Mouse (Mus musculus): ENCODE data around the gene Pola2. TPM values are rescaled to one million over a fixed set of nuclear protein-coding genes. Genes with fewer than 3 reads are reported as not detected.

Pola2 gene
- polyA plus RNA-seq, 2 experiments, result 60.9 to 63.0 TPM

DNA sequence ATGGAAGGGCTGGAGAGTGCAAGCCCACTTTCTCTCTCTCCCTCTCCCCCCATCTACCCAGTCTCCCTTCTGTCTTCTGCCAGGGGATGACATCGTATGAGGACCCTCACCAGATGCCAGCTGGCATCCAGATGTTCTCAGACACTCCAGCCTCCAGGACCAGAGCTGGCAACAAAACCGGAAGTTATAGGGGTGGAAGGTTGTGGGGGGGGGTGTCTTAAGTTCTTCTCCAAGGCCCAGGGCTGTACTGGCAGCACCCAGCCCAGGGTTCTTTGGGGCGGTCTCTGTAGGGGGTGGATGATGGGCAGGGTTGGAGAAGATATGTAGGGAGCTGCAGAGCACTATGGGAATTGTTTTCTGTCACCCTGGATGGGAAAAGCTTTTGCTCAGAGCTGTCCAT lies 35.5 kb downstream of the Pola2 start:
- no peaks in the 10 kb centered on the region for H3K9me3 ChIP-seq (ENCODE audit: control insufficient read depth, low read length)
- no peak overlapping the region for H3K4me3 ChIP-seq (ENCODE audit: insufficient read depth in 1 of 2, low read depth in 2 of 2, low read length in 2 of 2)
- H3K27ac ChIP-seq, result no peak overlapping the region
- H3K27me3 ChIP-seq (ENCODE audit: control insufficient read depth, insufficient read depth, low read length), result peaks cover 7% of the 10 kb centered on the region
- no peaks in the 10 kb centered on the region for H3K36me3 ChIP-seq (replicated peaks; ENCODE audit: control insufficient read depth, insufficient read depth, low read depth)
- no peak for TF ChIP-seq EP300 (IDR thresholded peaks at IDR 0.05; ENCODE audit: low read depth)
- peaks cover 13 to 18% of the 10 kb centered on the region in 2 experiments for H3K4me1 ChIP-seq (replicated peaks; ENCODE audit: control insufficient read depth in 2 of 2, insufficient read depth in 2 of 2, low read length in 1 of 2)
- H3K9ac ChIP-seq (replicated peaks), result no peak overlapping the region
- ATAC-seq (ENCODE audit: insufficient read depth) (no peak), DNase-seq (ENCODE audit: low read depth in 3 of 3, low spot score in 3 of 3) (no peak)
- H3K4me2 ChIP-seq (ENCODE audit: low read depth), result no peak overlapping the region
- 48% methylated on average over 3 of the region's 3 CpGs for WGBS (ENCODE audit: insufficient replicate concordance)

DNA sequence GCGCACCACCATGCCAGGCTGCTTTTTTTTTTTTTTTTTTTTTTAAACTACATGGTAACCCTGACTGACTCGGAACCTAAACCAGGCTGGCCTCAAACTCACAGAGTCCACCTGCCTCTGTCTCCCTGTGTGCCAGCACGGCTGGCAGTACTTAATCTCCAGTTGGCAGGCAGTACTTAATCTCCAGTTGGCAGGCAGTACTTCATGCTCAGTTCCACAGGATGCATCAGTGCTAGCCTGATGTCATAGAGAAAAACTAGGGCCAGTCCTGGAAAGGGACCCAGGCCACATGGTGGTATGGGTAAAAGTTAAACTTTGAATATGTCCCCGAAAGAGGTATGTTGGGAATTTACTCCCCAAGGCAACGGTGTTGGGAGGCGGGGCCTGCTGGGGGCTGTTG lies 35.9 kb downstream of the Pola2 start:
- H3K9me3 ChIP-seq (ENCODE audit: control insufficient read depth, low read length), result no peaks in the 10 kb centered on the region
- WGBS (ENCODE audit: insufficient replicate concordance), result 61% methylated on average over 6 of the region's 6 CpGs
- TF ChIP-seq CTCF (IDR thresholded peaks at IDR 0.05; ENCODE audit: low read depth) (no peak), EP300 (IDR thresholded peaks at IDR 0.05; ENCODE audit: low read depth) (no peak)
- no peaks in the 10 kb centered on the region for H3K36me3 ChIP-seq (replicated peaks; ENCODE audit: control insufficient read depth, insufficient read depth, low read depth)
- DNase-seq (ENCODE audit: low read depth in 3 of 3, low spot score in 3 of 3), result no peak
- ATAC-seq (ENCODE audit: insufficient read depth), result no peak
- H3K4me1 ChIP-seq (replicated peaks; ENCODE audit: control insufficient read depth in 2 of 2, insufficient read depth in 2 of 2, low read length in 1 of 2), result peaks cover 16 to 22% of the 10 kb centered on the region in 2 experiments
- no peak overlapping the region for H3K27ac ChIP-seq
- H3K27me3 ChIP-seq (ENCODE audit: control insufficient read depth, insufficient read depth, low read length), result peaks cover 7% of the 10 kb centered on the region
- no peak overlapping the region for H3K9ac ChIP-seq (replicated peaks)
- no peak overlapping the region for H3K4me3 ChIP-seq (ENCODE audit: insufficient read depth in 1 of 2, low read depth in 2 of 2, low read length in 2 of 2)
- no peak overlapping the region for H3K4me2 ChIP-seq (ENCODE audit: low read depth)

DNA sequence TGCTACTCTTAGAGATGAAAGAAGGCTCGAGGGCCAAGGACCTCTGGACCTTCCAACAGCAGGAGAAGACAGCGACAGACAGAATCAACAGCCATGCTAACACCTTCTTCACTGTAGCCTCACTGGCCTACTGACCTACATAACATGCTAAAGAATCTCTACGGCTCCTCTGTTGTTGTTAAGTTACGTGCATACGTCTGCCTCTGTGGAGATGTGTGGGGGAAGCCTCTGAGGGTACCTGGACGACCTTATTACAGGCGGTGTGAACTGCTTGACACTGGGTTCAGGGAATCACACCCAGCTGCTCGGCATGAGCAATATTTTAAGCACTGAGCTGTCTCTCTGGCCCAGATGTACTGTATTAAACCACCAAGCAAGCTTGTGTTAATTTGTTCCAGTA lies 36.5 kb downstream of the Pola2 start:
- H3K4me2 ChIP-seq (ENCODE audit: low read depth), result no peak overlapping the region
- 55% methylated on average over 8 of the region's 8 CpGs for WGBS (ENCODE audit: insufficient replicate concordance)
- H3K27ac ChIP-seq, result no peak overlapping the region
- H3K9me3 ChIP-seq (ENCODE audit: control insufficient read depth, low read length), result no peaks in the 10 kb centered on the region
- no peak overlapping the region for H3K9ac ChIP-seq (replicated peaks)
- H3K27me3 ChIP-seq (ENCODE audit: control insufficient read depth, insufficient read depth, low read length), result peaks cover 7% of the 10 kb centered on the region
- no peak overlapping the region for H3K4me3 ChIP-seq (ENCODE audit: insufficient read depth in 1 of 2, low read depth in 2 of 2, low read length in 2 of 2)
- no peaks in the 10 kb centered on the region for H3K36me3 ChIP-seq (replicated peaks; ENCODE audit: control insufficient read depth, insufficient read depth, low read depth)
- no peak for DNase-seq (ENCODE audit: low read depth in 3 of 3, low spot score in 3 of 3)
- TF ChIP-seq EP300 (IDR thresholded peaks at IDR 0.05; ENCODE audit: low read depth) (no peak), CTCF (IDR thresholded peaks at IDR 0.05; ENCODE audit: low read depth) (no peak)
- peaks cover 22 to 27% of the 10 kb centered on the region in 2 experiments for H3K4me1 ChIP-seq (replicated peaks; ENCODE audit: control insufficient read depth in 2 of 2, insufficient read depth in 2 of 2, low read length in 1 of 2)
- ATAC-seq (ENCODE audit: insufficient read depth), result no peak

DNA sequence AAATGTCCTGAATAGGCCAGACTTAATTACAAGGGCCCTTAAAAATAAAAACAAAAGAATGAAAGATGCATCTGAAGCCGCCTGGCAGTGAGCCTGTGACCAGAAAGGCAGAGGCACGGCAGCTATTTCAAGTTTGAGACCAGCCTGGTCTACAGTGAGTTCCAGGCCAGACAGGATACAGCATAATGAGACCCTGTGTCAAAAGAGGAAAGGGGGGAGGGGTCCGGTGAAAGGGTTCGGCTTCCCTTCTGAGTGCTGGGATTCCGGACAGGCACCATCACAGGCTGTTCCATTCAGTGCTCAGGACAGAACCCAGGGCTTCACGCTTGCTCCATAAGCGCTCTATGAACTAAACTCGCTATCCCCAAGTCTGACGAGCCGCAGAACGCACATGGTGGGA lies 37.0 kb downstream of the Pola2 start:
- no peak for ATAC-seq (ENCODE audit: insufficient read depth)
- no peak overlapping the region for H3K4me3 ChIP-seq (ENCODE audit: insufficient read depth in 1 of 2, low read depth in 2 of 2, low read length in 2 of 2)
- peaks cover 27 to 33% of the 10 kb centered on the region in 2 experiments for H3K4me1 ChIP-seq (replicated peaks; ENCODE audit: control insufficient read depth in 2 of 2, insufficient read depth in 2 of 2, low read length in 1 of 2)
- no peaks in the 10 kb centered on the region for H3K36me3 ChIP-seq (replicated peaks; ENCODE audit: control insufficient read depth, insufficient read depth, low read depth)
- H3K27me3 ChIP-seq (ENCODE audit: control insufficient read depth, insufficient read depth, low read length), result peaks cover 7% of the 10 kb centered on the region
- TF ChIP-seq CTCF (IDR thresholded peaks at IDR 0.05; ENCODE audit: low read depth) (no peak), EP300 (IDR thresholded peaks at IDR 0.05; ENCODE audit: low read depth) (no peak)
- H3K9me3 ChIP-seq (ENCODE audit: control insufficient read depth, low read length), result no peaks in the 10 kb centered on the region
- H3K4me2 ChIP-seq (ENCODE audit: low read depth), result no peak overlapping the region
- H3K27ac ChIP-seq, result no peak overlapping the region
- no peak for DNase-seq (ENCODE audit: low read depth in 3 of 3, low spot score in 3 of 3)
- H3K9ac ChIP-seq (replicated peaks), result no peak overlapping the region
- 54% methylated on average over 11 of the region's 11 CpGs for WGBS (ENCODE audit: insufficient replicate concordance)

DNA sequence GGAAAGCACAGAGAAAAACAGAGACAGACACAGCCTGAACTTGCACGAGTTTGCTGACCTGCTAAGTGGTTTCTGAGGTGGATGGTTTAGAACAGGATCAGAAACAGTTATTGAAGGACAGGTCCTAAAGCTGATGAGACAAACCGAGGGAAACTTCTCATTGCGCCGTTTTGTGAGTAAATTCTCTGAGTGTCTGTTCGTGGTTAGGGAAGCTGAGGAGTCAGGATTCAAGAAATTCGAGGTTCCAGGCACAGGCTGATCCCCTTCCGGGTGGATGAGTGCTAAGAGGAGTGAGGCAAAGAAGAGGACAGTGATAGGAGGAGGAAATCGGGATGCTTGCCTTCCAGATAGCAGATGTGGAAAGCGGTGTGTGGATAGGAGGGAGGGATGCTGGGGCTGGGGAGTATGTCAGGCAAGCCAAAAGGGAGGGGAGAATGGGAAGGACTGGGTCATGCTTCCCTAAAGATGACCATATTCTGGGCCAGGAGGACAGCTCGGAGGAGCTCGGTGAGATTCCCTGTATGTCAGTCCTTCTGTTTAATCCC lies 38.6 kb downstream of the Pola2 start:
- H3K9me3 ChIP-seq (ENCODE audit: control insufficient read depth, low read length), result no peaks in the 10 kb centered on the region
- H3K4me3 ChIP-seq (ENCODE audit: insufficient read depth in 1 of 2, low read depth in 2 of 2, low read length in 2 of 2), result peak overlapping the region in 1 of 2 experiments; percentile 68; a peak in 2 of 4 replicates
- no peaks in the 10 kb centered on the region for H3K36me3 ChIP-seq (replicated peaks; ENCODE audit: control insufficient read depth, insufficient read depth, low read depth)
- WGBS (ENCODE audit: insufficient replicate concordance), result 26% methylated on average over 11 of the region's 11 CpGs
- H3K4me1 ChIP-seq (replicated peaks; ENCODE audit: control insufficient read depth in 2 of 2, insufficient read depth in 2 of 2, low read length in 1 of 2), result peaks cover 34 to 38% of the 10 kb centered on the region in 2 experiments
- ATAC-seq (ENCODE audit: insufficient read depth) (no peak), DNase-seq (ENCODE audit: low read depth in 3 of 3, low spot score in 3 of 3) (no peak)
- peak overlapping the region; percentile 100 for H3K4me2 ChIP-seq (ENCODE audit: low read depth)
- peaks cover 7% of the 10 kb centered on the region for H3K27me3 ChIP-seq (ENCODE audit: control insufficient read depth, insufficient read depth, low read length)
- H3K27ac ChIP-seq, result no peak overlapping the region
- no peak overlapping the region for H3K9ac ChIP-seq (replicated peaks)
- TF ChIP-seq EP300 (IDR thresholded peaks at IDR 0.05; ENCODE audit: low read depth), result no peak
- no peak for TF ChIP-seq CTCF (IDR thresholded peaks at IDR 0.05; ENCODE audit: low read depth)

Data from liver, embryonic 14.5 days (tissue).